Mouse (Mus musculus) testis, adult 2 months (tissue): Measurements from ENCODE around the gene Rimklb. TPM values are rescaled to one million over a fixed set of nuclear protein-coding genes. Genes with fewer than 3 reads are reported as not detected.
A peak's percentile ranks its signal among the peaks of the same experiment; 100 is the strongest.
"Not testable (repeated sequence)": the region's sequence is repeated elsewhere in the genome, so short reads cannot be mapped to it uniquely, and the experiment has no call there.

Experiments used
- H3K27ac ChIP-seq: fragments of 200-500 bp; 2 replicates; pipeline ENCODE4 v1.5.1; 2012; ENCODE audit warnings: low read depth, low read length; ENCODE audit not compliant: control insufficient read depth, insufficient read depth
- H3K27me3 ChIP-seq: fragments of 200-500 bp; 2 replicates; pipeline ENCODE4 v1.6.1; 2012; ENCODE audit warnings: mild to moderate bottlenecking, low read length, moderate library complexity; ENCODE audit not compliant: control insufficient read depth, insufficient read depth
- H3K36me3 ChIP-seq: fragments of 200-500 bp; 2 replicates; pipeline ENCODE4 v1.6.1; 2012; ENCODE audit warnings: mild to moderate bottlenecking, low read length; ENCODE audit not compliant: control insufficient read depth, insufficient read depth
- H3K4me1 ChIP-seq: fragments of 200-500 bp; 2 replicates; pipeline ENCODE4 v1.6.1; 2012; ENCODE audit warnings: low read length; ENCODE audit not compliant: control insufficient read depth, insufficient read depth
- H3K4me3 ChIP-seq: fragments of 200-500 bp; 2 replicates; pipeline ENCODE4 v1.5.1; 2012; ENCODE audit warnings: low read depth, mild to moderate bottlenecking, low read length, moderate library complexity, mixed read lengths; ENCODE audit not compliant: control insufficient read depth
- CTCF ChIP-seq: fragments of 200-500 bp; IDR thresholded peaks from 2 replicates; pipeline ENCODE4 v1.5.1; 2012; ENCODE audit warnings: low read depth, mild to moderate bottlenecking, inconsistent platforms, low read length, moderate library complexity; ENCODE audit not compliant: control insufficient read depth, insufficient read depth, insufficient replicate concordance
- POLR2A ChIP-seq: fragments of 200-500 bp; IDR thresholded peaks from 2 replicates; pipeline ENCODE4 v1.6.1; 2012; ENCODE audit warnings: low read depth, mild to moderate bottlenecking, inconsistent platforms, low read length, moderate library complexity; ENCODE audit not compliant: control insufficient read depth
- polyA plus RNA-seq: library from polyadenylated mRNA; depleted of rRNA; stranded (reverse); fragments of >200 nt; gene quantifications from 2 replicates; pipeline ENCODE4 v1.2.3, GENCODE M21; 2012

Gene Rimklb
- polyA plus RNA-seq, 1 experiment = 114 TPM

DNA sequence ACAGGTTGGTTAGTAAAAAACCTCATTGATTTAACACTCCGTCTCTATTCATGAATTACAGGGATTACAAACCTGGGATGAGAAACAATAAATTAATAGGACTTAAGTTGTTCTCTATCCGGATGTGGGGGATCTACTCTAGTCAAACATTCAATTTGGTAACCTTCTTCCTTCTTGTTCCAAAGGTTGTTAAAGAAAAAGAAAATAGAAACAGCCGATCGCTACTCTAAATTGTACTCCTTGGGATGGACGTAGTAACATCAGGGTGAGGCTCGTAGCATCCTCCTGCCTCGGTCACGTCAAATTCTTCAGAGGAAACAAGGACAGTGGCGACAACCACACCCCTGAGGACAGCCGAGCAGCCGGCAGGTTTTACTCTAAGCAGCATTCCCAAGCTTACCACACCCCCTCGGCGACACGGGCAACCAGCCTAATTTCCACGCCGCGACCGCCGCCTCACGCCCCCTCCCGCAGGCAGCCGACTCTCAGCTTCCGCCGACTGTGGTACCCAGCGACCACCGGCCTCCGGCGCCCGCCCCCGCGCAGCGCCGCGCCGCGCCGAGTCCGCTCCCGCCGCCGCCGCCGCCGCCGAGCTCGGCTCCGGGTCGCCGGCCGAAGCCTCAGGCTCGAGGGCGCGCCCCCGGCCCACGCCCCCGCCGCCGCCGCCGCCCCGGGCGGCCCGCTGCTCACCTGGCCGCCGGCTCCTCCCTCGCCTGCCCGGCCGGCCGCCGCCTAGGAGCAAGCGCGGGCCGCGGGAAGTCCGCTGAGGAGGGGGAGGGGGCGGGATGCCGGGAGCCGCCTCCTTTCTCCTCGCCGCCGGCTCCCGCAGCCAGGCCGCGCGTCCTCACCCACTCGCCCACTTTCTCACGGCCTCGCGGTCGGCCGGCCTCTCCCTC lies 12.9 kb downstream of the Rimklb start:
- Histone ChIP-seq H3K4me1 (no peaks in the 10 kb centered on the region; the same call in 1 of the 2 replicates), H3K27ac (peak overlapping the region; percentile 86), H3K27me3 (no peaks in the 10 kb centered on the region), H3K36me3 (no peaks in the 10 kb centered on the region; the same call in none of the 2 replicates), H3K4me3 (peak overlapping the region; percentile 98)
- no peak for TF ChIP-seq CTCF
- no peak; the same call in 1 of the 2 replicates for TF ChIP-seq POLR2A

GRCm38 (mm10) chr6:122478062-122478461 lies 20.5 kb downstream of the Rimklb start:
- Histone ChIP-seq H3K36me3 (no peaks in the 10 kb centered on the region), H3K27ac (no peak overlapping the region), H3K27me3 (no peaks in the 10 kb centered on the region), H3K4me1 (no peaks in the 10 kb centered on the region), H3K4me3 (no peak overlapping the region)
- TF ChIP-seq POLR2A (no peak), CTCF (no peak)

GRCm38 (mm10) chr6:122471461-122471860 lies 27.1 kb downstream of the Rimklb start:
- not testable (repeated sequence) for H3K36me3 ChIP-seq, H3K4me1 ChIP-seq, H3K4me3 ChIP-seq, H3K27ac ChIP-seq, H3K27me3 ChIP-seq

GRCm38 (mm10) chr6:122470240-122470639 lies 28.3 kb downstream of the Rimklb start:
- Histone ChIP-seq H3K4me1 (no peaks in the 10 kb centered on the region), H3K36me3 (peaks cover 2% of the 10 kb centered on the region)
- no peak for TF ChIP-seq CTCF
- TF ChIP-seq POLR2A = no peak

DNA sequence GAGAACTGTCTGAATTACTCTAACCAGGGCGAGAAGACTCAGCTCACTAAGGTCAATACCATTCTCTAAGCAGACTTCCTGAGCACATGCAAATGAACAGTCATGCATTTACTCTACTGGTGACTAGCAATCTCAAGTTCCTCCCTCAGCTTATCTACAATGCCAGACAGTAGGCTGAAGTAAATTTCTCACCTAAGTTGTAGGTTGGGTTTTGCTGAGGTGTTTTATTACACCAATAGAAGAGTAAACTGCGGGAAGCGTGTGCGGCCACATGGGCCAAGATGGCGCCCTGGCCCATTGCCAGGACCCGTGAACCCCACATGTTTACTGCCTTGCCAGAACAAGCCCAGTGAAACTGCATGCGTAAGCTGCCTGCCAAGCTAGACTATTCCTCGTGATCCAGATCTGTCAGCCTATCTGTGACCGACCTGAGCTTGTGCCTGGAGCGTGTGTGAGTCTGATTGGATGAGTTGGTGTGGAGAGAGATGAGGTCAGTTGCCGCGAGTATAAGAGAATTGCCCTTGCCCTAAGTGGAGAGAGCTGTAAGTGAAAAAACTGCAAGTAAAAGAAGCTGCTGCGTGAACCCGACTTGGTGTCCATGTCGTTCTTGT lies 29.4 kb downstream of the Rimklb start:
- TF ChIP-seq POLR2A (no peak), CTCF (no peak)
- H3K4me1 ChIP-seq = no peaks in the 10 kb centered on the region
- H3K36me3 ChIP-seq = peaks cover 2% of the 10 kb centered on the region
- no peak overlapping the region for H3K4me3 ChIP-seq
- H3K27me3 ChIP-seq = no peaks in the 10 kb centered on the region
- H3K27ac ChIP-seq = no peak overlapping the region

More at GRCm38 (mm10) chr6:122470240-122470639, 28.3 kb downstream of the Rimklb start:
- Histone ChIP-seq H3K27me3 (no peaks in the 10 kb centered on the region), H3K27ac (no peak overlapping the region), H3K4me3 (no peak overlapping the region)

DNA sequence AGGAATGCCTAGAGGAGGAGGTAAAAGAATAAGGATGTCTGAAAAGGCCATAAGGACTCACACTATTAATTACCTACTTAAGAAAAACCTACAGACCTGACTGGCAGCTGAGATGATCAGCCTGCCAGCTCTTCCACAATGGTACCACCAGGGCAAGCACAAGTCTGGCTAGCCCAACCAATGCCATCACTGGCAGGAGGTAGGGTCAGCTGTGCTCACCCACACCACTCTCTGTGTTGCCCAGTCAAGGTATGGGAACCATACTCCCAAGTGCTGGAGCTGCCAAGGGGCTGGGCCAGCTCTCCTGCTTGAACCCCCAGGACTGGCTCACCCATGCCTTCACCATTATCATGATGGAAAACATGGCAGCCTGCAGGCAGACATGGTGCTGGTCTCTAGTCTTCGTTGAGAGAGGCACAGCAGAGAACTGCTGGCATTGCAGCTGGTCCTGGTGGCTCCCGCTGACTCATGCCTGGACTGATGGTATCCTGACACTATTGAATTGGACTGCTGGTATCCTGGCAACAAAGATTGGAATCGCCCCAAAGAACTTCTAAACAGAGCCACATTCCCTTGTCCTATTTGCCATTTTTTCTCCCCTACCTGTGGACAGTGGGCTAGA lies 32.4 kb downstream of the Rimklb start:
- TF ChIP-seq CTCF (no peak), POLR2A (peak; percentile 35; the same call in 1 of the 2 replicates)
- Histone ChIP-seq H3K27ac (peak overlapping the region; percentile 73), H3K27me3 (no peaks in the 10 kb centered on the region), H3K4me1 (no peaks in the 10 kb centered on the region), H3K4me3 (peak overlapping the region; percentile 90), H3K36me3 (peaks cover 2% of the 10 kb centered on the region)

- Histone ChIP-seq H3K36me3 (peaks cover 5% of the 10 kb centered on the region), H3K4me1 (no peaks in the 10 kb centered on the region), H3K4me3 (no peak overlapping the region), H3K27me3 (no peaks in the 10 kb centered on the region), H3K27ac (no peak overlapping the region)
- TF ChIP-seq CTCF (no peak), POLR2A (no peak)
Measured at GRCm38 (mm10) chr6:122458946-122459693, 39.4 kb downstream of the Rimklb start.
